Mouse (Mus musculus): ENCODE data around the gene Fermt2. TPM values are rescaled to one million over a fixed set of nuclear protein-coding genes. Genes with fewer than 3 reads are reported as not detected.

Fermt2 gene
- polyA plus RNA-seq, 1 experiment from 2014 or later: 206 TPM

GRCm38 (mm10) chr14:45550010-45550647, 20.2 kb upstream of the Fermt2 start:
- Histone ChIP-seq H3K27ac (ENCODE audit: poor library complexity, severe bottlenecking) (no peak overlapping the region), H3K4me2 (peak overlapping the region; percentile 17; the same call in 1 of the 2 replicates), H3K36me3 (no peaks in the 10 kb centered on the region), H3K27me3 (replicated peaks) (no peaks in the 10 kb centered on the region), H3K9ac (no peak overlapping the region), H3K4me3 (no peak overlapping the region), H3K4me1 (replicated peaks) (peaks cover 8% of the 10 kb centered on the region; the same call in 1 of the 2 replicates), H3K9me3 (replicated peaks) (no peaks in the 10 kb centered on the region)
- no peak for ATAC-seq (ENCODE audit: insufficient number of reproducible peaks, low FRiP score)
- whole genome bisulfite sequencing: 55% methylated on average over 13 of the region's 13 CpGs

GRCm38 (mm10) chr14:45548118-45548517, 18.2 kb upstream of the Fermt2 start:
- Histone ChIP-seq H3K9ac (no peak overlapping the region), H3K4me1 (replicated peaks) (no peaks in the 10 kb centered on the region), H3K4me2 (no peak overlapping the region), H3K9me3 (replicated peaks) (no peaks in the 10 kb centered on the region), H3K27ac (ENCODE audit: poor library complexity, severe bottlenecking) (no peak overlapping the region), H3K4me3 (no peak overlapping the region), H3K27me3 (replicated peaks) (no peaks in the 10 kb centered on the region), H3K36me3 (no peaks in the 10 kb centered on the region)
- 65% methylated on average over 3 of the region's 3 CpGs for whole genome bisulfite sequencing
- no peak for ATAC-seq (ENCODE audit: insufficient number of reproducible peaks, low FRiP score)

- WGBS: 82% methylated on average over 7 of the region's 7 CpGs
- Histone ChIP-seq H3K27me3 (replicated peaks) (no peaks in the 10 kb centered on the region), H3K4me2 (no peak overlapping the region), H3K9me3 (replicated peaks) (no peaks in the 10 kb centered on the region), H3K4me1 (replicated peaks) (peaks cover 2% of the 10 kb centered on the region), H3K27ac (ENCODE audit: poor library complexity, severe bottlenecking) (no peak overlapping the region), H3K4me3 (no peak overlapping the region), H3K9ac (no peak overlapping the region), H3K36me3 (no peaks in the 10 kb centered on the region)
- ATAC-seq (ENCODE audit: insufficient number of reproducible peaks, low FRiP score): no peak
Measured at GRCm38 (mm10) chr14:45544905-45545304, 15.0 kb upstream of the Fermt2 start.

DNA sequence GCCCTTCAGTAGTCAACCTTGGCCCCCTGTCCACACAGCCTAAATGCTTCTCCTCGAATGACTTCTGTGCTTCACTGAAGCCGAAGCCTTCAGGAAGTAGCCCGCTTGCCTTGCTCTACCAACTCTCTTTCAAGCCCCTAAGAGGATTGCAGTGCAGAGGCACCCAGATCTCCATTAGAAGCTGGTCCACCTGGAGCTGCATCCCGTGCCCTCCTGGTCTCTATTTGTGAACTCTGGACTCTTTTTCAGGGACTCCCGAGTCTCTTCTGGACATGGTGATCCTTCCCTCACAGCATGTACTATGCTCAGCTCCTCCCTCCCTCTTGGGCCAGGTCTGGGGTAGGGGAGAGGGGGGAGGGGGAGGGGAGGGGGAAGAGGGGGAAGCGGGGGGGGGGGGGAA, 14.1 kb upstream of the Fermt2 start:
- Histone ChIP-seq H3K27ac (ENCODE audit: poor library complexity, severe bottlenecking) (no peak overlapping the region), H3K4me3 (no peak overlapping the region), H3K4me1 (replicated peaks) (peaks cover 7% of the 10 kb centered on the region), H3K9ac (no peak overlapping the region), H3K9me3 (replicated peaks) (no peaks in the 10 kb centered on the region), H3K4me2 (no peak overlapping the region), H3K27me3 (replicated peaks) (no peaks in the 10 kb centered on the region), H3K36me3 (no peaks in the 10 kb centered on the region)
- no peak for ATAC-seq (ENCODE audit: insufficient number of reproducible peaks, low FRiP score)
- WGBS: 59% methylated on average over 5 of the region's 6 CpGs

- Histone ChIP-seq H3K36me3 (no peaks in the 10 kb centered on the region), H3K9ac (no peak overlapping the region), H3K4me3 (no peak overlapping the region), H3K9me3 (replicated peaks) (no peaks in the 10 kb centered on the region), H3K4me1 (replicated peaks) (peaks cover 7% of the 10 kb centered on the region), H3K27ac (ENCODE audit: poor library complexity, severe bottlenecking) (peak overlapping the region; percentile 76), H3K4me2 (peak overlapping the region; percentile 32), H3K27me3 (replicated peaks) (no peaks in the 10 kb centered on the region)
- peak; percentile 89 for ATAC-seq (ENCODE audit: insufficient number of reproducible peaks, low FRiP score)
- WGBS: 29% methylated on average over 12 of the region's 12 CpGs
Measured at GRCm38 (mm10) chr14:45539659-45540468, 9.9 kb upstream of the Fermt2 start.

- H3K4me3 ChIP-seq: peak overlapping the region; percentile 91
- peaks cover 17% of the 10 kb centered on the region for H3K4me1 ChIP-seq (replicated peaks)
- H3K4me2 ChIP-seq: peak overlapping the region; percentile 91
- no peaks in the 10 kb centered on the region for H3K9me3 ChIP-seq (replicated peaks)
- under 1% methylated on average over 37 of the region's 37 CpGs for WGBS
- no peaks in the 10 kb centered on the region for H3K36me3 ChIP-seq
- ATAC-seq (ENCODE audit: insufficient number of reproducible peaks, low FRiP score): peak; percentile 16; the same call in 1 of the 2 replicates
- H3K27me3 ChIP-seq (replicated peaks): no peaks in the 10 kb centered on the region
- H3K9ac ChIP-seq: peak overlapping the region; percentile 83
- peak overlapping the region; percentile 99 for H3K27ac ChIP-seq (ENCODE audit: poor library complexity, severe bottlenecking)
Measured at GRCm38 (mm10) chr14:45530364-45531345, 737 bp upstream of the Fermt2 start.

DNA sequence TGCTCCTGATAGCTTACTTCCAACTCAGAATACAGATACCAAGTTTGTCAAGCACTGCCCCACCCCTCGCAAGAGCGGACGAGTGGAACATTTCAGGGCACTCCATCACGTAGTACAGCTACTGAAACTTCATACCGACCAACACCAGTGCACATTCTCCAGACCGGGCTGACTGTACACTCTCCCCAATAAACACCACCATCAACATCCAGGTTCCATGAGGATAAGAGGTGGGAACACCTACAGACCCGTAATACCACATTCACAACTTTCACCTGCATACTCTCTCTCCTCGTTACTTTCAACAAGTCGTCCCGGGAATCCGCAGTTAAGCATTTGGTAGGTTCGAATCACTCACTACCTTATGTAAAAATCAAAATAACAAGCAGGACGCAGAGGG, 1.1 kb downstream of the Fermt2 start:
- WGBS: under 1% methylated on average over 13 of the region's 13 CpGs
- Histone ChIP-seq H3K9me3 (replicated peaks) (no peaks in the 10 kb centered on the region), H3K27me3 (replicated peaks) (no peaks in the 10 kb centered on the region), H3K4me3 (peak overlapping the region; percentile 91), H3K4me1 (replicated peaks) (peaks cover 21% of the 10 kb centered on the region), H3K36me3 (peaks cover 3% of the 10 kb centered on the region; the same call in 1 of the 2 replicates), H3K9ac (peak overlapping the region; percentile 97), H3K4me2 (peak overlapping the region; percentile 91), H3K27ac (ENCODE audit: poor library complexity, severe bottlenecking) (peak overlapping the region; percentile 99)
- ATAC-seq (ENCODE audit: insufficient number of reproducible peaks, low FRiP score): peak; percentile 51

- Histone ChIP-seq H3K27me3 (replicated peaks) (no peaks in the 10 kb centered on the region), H3K4me2 (0 out of 2 replicates have a peak overlapping the region, but pooled peaks have one; percentile 12), H3K27ac (ENCODE audit: poor library complexity, severe bottlenecking) (peak overlapping the region; percentile 49; the same call in 1 of the 2 replicates), H3K4me3 (no peak overlapping the region), H3K9me3 (replicated peaks) (no peaks in the 10 kb centered on the region), H3K9ac (no peak overlapping the region), H3K4me1 (replicated peaks) (peaks cover 72% of the 10 kb centered on the region), H3K36me3 (peaks cover 12% of the 10 kb centered on the region)
- ATAC-seq (ENCODE audit: insufficient number of reproducible peaks, low FRiP score): no peak
- 77% methylated on average over 11 of the region's 11 CpGs for WGBS
Measured at GRCm38 (mm10) chr14:45515771-45516170, 14.1 kb downstream of the Fermt2 start.

GRCm38 (mm10) chr14:45510787-45511186, 19.1 kb downstream of the Fermt2 start:
- Histone ChIP-seq H3K36me3 (peaks cover 17% of the 10 kb centered on the region), H3K9ac (0 out of 2 replicates have a peak overlapping the region, but pooled peaks have one; percentile 10), H3K9me3 (replicated peaks) (no peaks in the 10 kb centered on the region), H3K4me2 (no peak overlapping the region; the same call in 1 of the 2 replicates), H3K27me3 (replicated peaks) (no peaks in the 10 kb centered on the region), H3K4me1 (replicated peaks) (peaks cover 84% of the 10 kb centered on the region), H3K4me3 (no peak overlapping the region), H3K27ac (ENCODE audit: poor library complexity, severe bottlenecking) (peak overlapping the region; percentile 24)
- 14% methylated on average over 4 of the region's 4 CpGs for WGBS
- ATAC-seq (ENCODE audit: insufficient number of reproducible peaks, low FRiP score): no peak

- Histone ChIP-seq H3K27me3 (replicated peaks) (no peaks in the 10 kb centered on the region), H3K4me3 (no peak overlapping the region), H3K27ac (ENCODE audit: poor library complexity, severe bottlenecking) (peak overlapping the region; percentile 60), H3K9ac (peak overlapping the region; percentile 36), H3K9me3 (replicated peaks) (no peaks in the 10 kb centered on the region), H3K4me1 (replicated peaks) (peaks cover 64% of the 10 kb centered on the region), H3K36me3 (peaks cover 36% of the 10 kb centered on the region), H3K4me2 (no peak overlapping the region)
- 31% methylated on average over 4 of the region's 4 CpGs for WGBS
- no peak for ATAC-seq (ENCODE audit: insufficient number of reproducible peaks, low FRiP score)
Measured at GRCm38 (mm10) chr14:45507923-45508322, 22.0 kb downstream of the Fermt2 start.
